Mouse (Mus musculus): ENCODE data around the gene 5330417H12Rik. TPM values are rescaled to one million over a fixed set of nuclear protein-coding genes. Genes with fewer than 3 reads are reported as not detected.
A peak's percentile ranks its signal among the peaks of the same experiment; 100 is the strongest.

The 5330417H12Rik gene
- polyA plus RNA-seq, 1 experiment from 2014 or later = not detected

- Histone ChIP-seq H3K4me1 (ENCODE audit: control insufficient read depth in 2 of 2, insufficient read depth in 2 of 2, low read length in 2 of 2) (no peaks in the 10 kb centered on the region), H3K9ac (ENCODE audit: low read length) (no peak overlapping the region), H3K4me2 (ENCODE audit: low read length) (no peak overlapping the region), H3K27me3 (ENCODE audit: control insufficient read depth, insufficient read depth, low read length) (no peaks in the 10 kb centered on the region), H3K4me3 (ENCODE audit: control insufficient read depth in 1 of 2, insufficient read depth in 1 of 2, low read depth in 1 of 2, low read length in 2 of 2) (no peak overlapping the region), H3K27ac (replicated peaks in 1 of 2; ENCODE audit: control insufficient read depth in 1 of 2, insufficient read depth in 1 of 2, low read depth in 2 of 2, low read length in 2 of 2) (no peak overlapping the region), H3K9me3 (ENCODE audit: control insufficient read depth, low read length) (no peaks in the 10 kb centered on the region), H3K36me3 (ENCODE audit: control insufficient read depth, insufficient read depth, low read length) (no peaks in the 10 kb centered on the region)
- 86% methylated on average over 4 of the region's 4 CpGs for WGBS
- ATAC-seq (ENCODE audit: insufficient number of reproducible peaks, insufficient read depth, low FRiP score, low read depth) = no peak
These were observed 22.5 kb downstream of the 5330417H12Rik start for GRCm38 (mm10) chr7:107602505-107602904.

- 47% methylated on average over 5 of the region's 5 CpGs for WGBS
- no peaks in the 10 kb centered on the region for H3K4me1 ChIP-seq (ENCODE audit: control insufficient read depth in 2 of 2, insufficient read depth in 2 of 2, low read length in 2 of 2)
- H3K27me3 ChIP-seq (ENCODE audit: control insufficient read depth, insufficient read depth, low read length) = no peaks in the 10 kb centered on the region
- no peak overlapping the region for H3K4me3 ChIP-seq (ENCODE audit: control insufficient read depth in 1 of 2, insufficient read depth in 1 of 2, low read depth in 1 of 2, low read length in 2 of 2)
- no peaks in the 10 kb centered on the region for H3K36me3 ChIP-seq (ENCODE audit: control insufficient read depth, insufficient read depth, low read length)
- no peaks in the 10 kb centered on the region for H3K9me3 ChIP-seq (ENCODE audit: control insufficient read depth, low read length)
- no peak for ATAC-seq (ENCODE audit: insufficient number of reproducible peaks, insufficient read depth, low FRiP score, low read depth)
- H3K4me2 ChIP-seq (ENCODE audit: low read length) = no peak overlapping the region
- H3K27ac ChIP-seq (replicated peaks in 1 of 2; ENCODE audit: control insufficient read depth in 1 of 2, insufficient read depth in 1 of 2, low read depth in 2 of 2, low read length in 2 of 2) = no peak overlapping the region
- H3K9ac ChIP-seq (ENCODE audit: low read length) = no peak overlapping the region
These were observed 24.3 kb downstream of the 5330417H12Rik start for GRCm38 (mm10) chr7:107600651-107601050.

- Histone ChIP-seq H3K9me3 (ENCODE audit: control insufficient read depth, low read length) (no peaks in the 10 kb centered on the region), H3K36me3 (ENCODE audit: control insufficient read depth, insufficient read depth, low read length) (no peaks in the 10 kb centered on the region), H3K27me3 (ENCODE audit: control insufficient read depth, insufficient read depth, low read length) (no peaks in the 10 kb centered on the region), H3K9ac (ENCODE audit: low read length) (no peak overlapping the region), H3K4me1 (ENCODE audit: control insufficient read depth in 2 of 2, insufficient read depth in 2 of 2, low read length in 2 of 2) (peaks cover 3 to 7% of the 10 kb centered on the region in 2 experiments; a peak in 1 of 4 replicates), H3K4me3 (ENCODE audit: control insufficient read depth in 1 of 2, insufficient read depth in 1 of 2, low read depth in 1 of 2, low read length in 2 of 2) (no peak overlapping the region), H3K4me2 (ENCODE audit: low read length) (no peak overlapping the region), H3K27ac (replicated peaks in 1 of 2; ENCODE audit: control insufficient read depth in 1 of 2, insufficient read depth in 1 of 2, low read depth in 2 of 2, low read length in 2 of 2) (no peak overlapping the region)
- WGBS = 58% methylated on average over 3 of the region's 3 CpGs
- ATAC-seq (ENCODE audit: insufficient number of reproducible peaks, insufficient read depth, low FRiP score, low read depth) = no peak
These were observed 27.0 kb downstream of the 5330417H12Rik start for GRCm38 (mm10) chr7:107597956-107598355.

- H3K27me3 ChIP-seq (ENCODE audit: control insufficient read depth, insufficient read depth, low read length) = no peaks in the 10 kb centered on the region
These were observed 28.2 kb downstream of the 5330417H12Rik start for GRCm38 (mm10) chr7:107596753-107597152.

GRCm38 (mm10) chr7:107595426-107595825 is 29.5 kb downstream of the 5330417H12Rik start:
- 0 out of 2 replicates have a peak, but pooled peaks cover 3% of the 10 kb centered on the region for H3K36me3 ChIP-seq (ENCODE audit: control insufficient read depth, insufficient read depth, low read length)
- no peak overlapping the region for H3K27ac ChIP-seq (replicated peaks in 1 of 2; ENCODE audit: control insufficient read depth in 1 of 2, insufficient read depth in 1 of 2, low read depth in 2 of 2, low read length in 2 of 2)
- peak overlapping the region; percentile 95 for H3K4me2 ChIP-seq (ENCODE audit: low read length)
- no peaks in the 10 kb centered on the region for H3K27me3 ChIP-seq (ENCODE audit: control insufficient read depth, insufficient read depth, low read length)
- peak overlapping the region; percentile 54 to 80 for H3K4me3 ChIP-seq (ENCODE audit: control insufficient read depth in 1 of 2, insufficient read depth in 1 of 2, low read depth in 1 of 2, low read length in 2 of 2)
- no peak for ATAC-seq (ENCODE audit: insufficient number of reproducible peaks, insufficient read depth, low FRiP score, low read depth)
- 12% methylated on average over 13 of the region's 13 CpGs for WGBS
- peak overlapping the region; percentile 72 for H3K9ac ChIP-seq (ENCODE audit: low read length)
- peaks cover 3 to 10% of the 10 kb centered on the region in 2 experiments; a peak in 1 of 4 replicates for H3K4me1 ChIP-seq (ENCODE audit: control insufficient read depth in 2 of 2, insufficient read depth in 2 of 2, low read length in 2 of 2)
- H3K9me3 ChIP-seq (ENCODE audit: control insufficient read depth, low read length) = no peaks in the 10 kb centered on the region

More at GRCm38 (mm10) chr7:107596753-107597152, 28.2 kb downstream of the 5330417H12Rik start:
- Histone ChIP-seq H3K4me2 (ENCODE audit: low read length) (no peak overlapping the region), H3K36me3 (ENCODE audit: control insufficient read depth, insufficient read depth, low read length) (no peaks in the 10 kb centered on the region), H3K9me3 (ENCODE audit: control insufficient read depth, low read length) (no peaks in the 10 kb centered on the region), H3K4me1 (ENCODE audit: control insufficient read depth in 2 of 2, insufficient read depth in 2 of 2, low read length in 2 of 2) (peaks cover 3 to 10% of the 10 kb centered on the region in 2 experiments; a peak in 1 of 4 replicates), H3K9ac (ENCODE audit: low read length) (no peak overlapping the region), H3K27ac (replicated peaks in 1 of 2; ENCODE audit: control insufficient read depth in 1 of 2, insufficient read depth in 1 of 2, low read depth in 2 of 2, low read length in 2 of 2) (no peak overlapping the region), H3K4me3 (ENCODE audit: control insufficient read depth in 1 of 2, insufficient read depth in 1 of 2, low read depth in 1 of 2, low read length in 2 of 2) (no peak overlapping the region)
- no peak for ATAC-seq (ENCODE audit: insufficient number of reproducible peaks, insufficient read depth, low FRiP score, low read depth)

- Histone ChIP-seq H3K9ac (ENCODE audit: low read length) (peak within 1 kb of the TSS; percentile 72), H3K9me3 (ENCODE audit: control insufficient read depth, low read length) (no peaks in the 10 kb centered on the region), H3K27ac (replicated peaks in 1 of 2; ENCODE audit: control insufficient read depth in 1 of 2, insufficient read depth in 1 of 2, low read depth in 2 of 2, low read length in 2 of 2) (peak within 1 kb of the TSS; percentile 33 to 43; a peak in 2 of 4 replicates), H3K4me3 (ENCODE audit: control insufficient read depth in 1 of 2, insufficient read depth in 1 of 2, low read depth in 1 of 2, low read length in 2 of 2) (peak within 1 kb of the TSS; percentile 54 to 80), H3K4me1 (ENCODE audit: control insufficient read depth in 2 of 2, insufficient read depth in 2 of 2, low read length in 2 of 2) (peaks cover 3 to 10% of the 10 kb centered on the region in 2 experiments; a peak in 1 of 4 replicates), H3K27me3 (ENCODE audit: control insufficient read depth, insufficient read depth, low read length) (no peaks in the 10 kb centered on the region), H3K4me2 (ENCODE audit: low read length) (peak within 1 kb of the TSS; percentile 95), H3K36me3 (ENCODE audit: control insufficient read depth, insufficient read depth, low read length) (0 out of 2 replicates have a peak, but pooled peaks cover 4% of the 10 kb centered on the region)
- 1% methylated on average over 23 of the region's 24 CpGs for WGBS
- ATAC-seq (ENCODE audit: insufficient number of reproducible peaks, insufficient read depth, low FRiP score, low read depth) = peak; percentile 84
These were observed 30.0 kb downstream of the 5330417H12Rik start, which contains the start of gene Ppfibp2 for GRCm38 (mm10) chr7:107594857-107595402. TSS of gene Ppfibp2 (plus strand) at chr7:107595207.

GRCm38 (mm10) chr7:107594325-107594856 is 30.6 kb downstream of the 5330417H12Rik start:
- Histone ChIP-seq H3K4me2 (ENCODE audit: low read length) (peak overlapping the region; percentile 95), H3K4me1 (ENCODE audit: control insufficient read depth in 2 of 2, insufficient read depth in 2 of 2, low read length in 2 of 2) (peaks cover 3 to 10% of the 10 kb centered on the region in 2 experiments; a peak in 1 of 4 replicates), H3K9ac (ENCODE audit: low read length) (peak overlapping the region; percentile 72), H3K27me3 (ENCODE audit: control insufficient read depth, insufficient read depth, low read length) (no peaks in the 10 kb centered on the region), H3K9me3 (ENCODE audit: control insufficient read depth, low read length) (no peaks in the 10 kb centered on the region), H3K27ac (replicated peaks in 1 of 2; ENCODE audit: control insufficient read depth in 1 of 2, insufficient read depth in 1 of 2, low read depth in 2 of 2, low read length in 2 of 2) (peak overlapping the region; percentile 33 to 43; a peak in 2 of 4 replicates), H3K4me3 (ENCODE audit: control insufficient read depth in 1 of 2, insufficient read depth in 1 of 2, low read depth in 1 of 2, low read length in 2 of 2) (peak overlapping the region; percentile 54 to 80), H3K36me3 (ENCODE audit: control insufficient read depth, insufficient read depth, low read length) (0 out of 2 replicates have a peak, but pooled peaks cover 4% of the 10 kb centered on the region)
- 0 out of 2 replicates have a peak, but pooled peaks have one; percentile 27 for ATAC-seq (ENCODE audit: insufficient number of reproducible peaks, insufficient read depth, low FRiP score, low read depth)
- WGBS = under 1% methylated on average over 16 of the region's 16 CpGs
